Mouse (Mus musculus) embryonic fibroblast, embryonic 13.5 days (primary cell): Measurements from ENCODE around the gene Zfp654.

Source experiments
- CTCF ChIP-seq: IDR thresholded peaks from 2 replicates; pipeline ENCODE4 v1.5.1; 2011; ENCODE audit warnings: mild to moderate bottlenecking, control low read depth, low read length, moderate library complexity, borderline replicate concordance; ENCODE audit not compliant: insufficient read depth
- POLR2A ChIP-seq: IDR thresholded peaks from 2 replicates; pipeline ENCODE4 v1.6.1; 2011; ENCODE audit warnings: low read depth, mild to moderate bottlenecking, control low read depth, low read length, moderate library complexity

DNA sequence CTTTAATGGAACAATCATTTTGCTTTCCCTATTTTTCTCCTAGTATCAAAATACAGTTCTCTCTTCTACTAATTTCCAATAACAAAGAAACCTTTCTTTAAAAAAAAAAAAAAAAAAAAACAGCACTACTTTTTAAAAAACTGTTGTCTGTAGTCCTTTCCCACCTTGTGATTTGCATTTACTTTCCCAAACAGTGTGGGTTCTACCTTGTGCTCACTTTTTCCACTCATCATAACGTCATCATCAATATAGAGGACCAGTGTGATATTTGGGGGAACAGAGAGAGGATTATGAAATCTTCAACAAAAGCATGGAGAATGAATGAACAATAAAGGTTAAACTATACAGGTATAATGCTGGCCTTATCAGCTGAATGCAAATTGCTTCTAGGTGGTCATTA, 27.0 kb downstream of the Zfp654 start:
- TF ChIP-seq POLR2A (no peak), CTCF (no peak)
